Mouse (Mus musculus) right cerebral cortex, postnatal 4 days (tissue): ENCODE measurements around the gene Abhd4.

Source experiments
- DNase-seq: peaks from one replicate; pipeline ENCODE4 v3.0.0-alpha.2; 2022

Gene Abhd4

DNA sequence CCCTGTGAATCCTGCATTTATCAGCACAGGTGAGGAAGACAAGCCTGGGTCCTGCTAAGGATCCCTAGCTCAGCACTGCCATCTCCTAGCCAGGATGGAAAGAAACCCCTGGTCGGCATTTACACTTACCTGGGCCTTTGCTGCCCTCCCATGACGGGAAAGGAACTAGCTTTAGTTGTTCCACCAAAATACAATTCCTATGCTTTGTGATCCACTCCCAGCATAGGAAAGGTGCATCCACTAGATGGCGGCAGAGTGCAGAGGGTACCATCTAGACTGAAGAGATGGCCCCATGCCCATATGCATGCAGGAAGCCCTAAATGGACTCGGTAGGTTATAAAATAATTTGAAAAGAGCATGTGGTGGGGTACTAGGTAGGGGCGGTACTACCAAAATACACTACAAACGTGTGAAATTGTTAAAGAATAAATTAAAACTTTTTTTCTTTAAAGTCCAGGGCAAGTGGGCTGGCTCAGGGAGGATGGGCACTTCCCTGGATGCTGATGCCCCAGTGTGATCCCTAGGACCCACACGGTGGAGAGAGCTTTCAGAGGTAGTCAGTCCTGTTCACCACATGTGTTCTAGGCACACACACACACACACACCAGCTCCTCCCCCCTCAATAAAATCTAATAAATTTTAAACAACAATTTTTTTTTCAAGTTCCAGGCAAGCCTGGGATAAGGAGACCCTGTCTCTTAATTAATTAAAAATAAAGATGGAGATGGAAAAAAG lies 14.8 kb upstream of the Abhd4 start:
- DNase-seq, result peak; percentile 84

GRCm38 (mm10) chr14:54240542-54240941 lies 13.4 kb upstream of the Abhd4 start:
- no peak for DNase-seq

GRCm38 (mm10) chr14:54244183-54244582 lies 9.8 kb upstream of the Abhd4 start:
- no peak for DNase-seq

DNA sequence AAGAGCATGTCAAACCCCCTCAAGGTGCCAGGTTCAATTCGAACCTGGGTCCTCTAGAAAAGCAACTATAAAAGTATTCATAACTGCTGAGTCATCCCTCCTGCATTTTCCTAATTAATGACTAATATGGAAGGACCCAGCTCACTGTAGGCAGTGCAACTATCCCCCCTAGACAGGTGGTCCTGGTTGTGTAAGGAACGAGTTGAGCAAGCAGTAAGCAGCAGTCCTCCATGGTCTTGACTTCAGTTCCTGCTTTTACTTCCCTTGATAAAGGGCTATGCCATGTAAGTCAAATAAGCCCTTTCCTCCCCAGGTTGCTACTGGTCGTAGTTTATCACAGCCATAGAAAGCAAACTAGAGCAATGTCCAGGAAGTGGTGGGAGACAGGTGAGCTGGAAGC lies 7.8 kb upstream of the Abhd4 start:
- no peak for DNase-seq

- no peak for DNase-seq
Observed at GRCm38 (mm10) chr14:54249326-54249725, 4.7 kb upstream of the Abhd4 start.

DNA sequence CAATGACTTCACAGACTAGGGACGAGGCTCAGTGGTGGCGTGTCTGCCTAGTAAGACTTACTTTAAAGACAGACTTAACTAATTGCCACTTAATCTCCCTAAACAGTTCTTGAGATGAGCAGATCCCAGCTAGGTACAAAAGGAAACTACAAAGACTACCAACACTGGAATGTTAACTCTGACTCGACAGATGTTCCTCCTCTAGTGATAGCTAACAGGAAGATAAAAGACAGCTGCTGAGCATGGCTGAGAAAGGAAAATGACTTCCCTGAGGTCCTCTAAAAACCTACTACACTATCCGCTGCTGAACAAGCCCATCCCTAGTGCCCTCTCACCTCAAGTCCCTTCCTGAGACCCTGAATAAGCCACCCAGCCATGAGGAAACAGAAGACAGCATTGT lies 3.9 kb upstream of the Abhd4 start:
- no peak for DNase-seq

DNA sequence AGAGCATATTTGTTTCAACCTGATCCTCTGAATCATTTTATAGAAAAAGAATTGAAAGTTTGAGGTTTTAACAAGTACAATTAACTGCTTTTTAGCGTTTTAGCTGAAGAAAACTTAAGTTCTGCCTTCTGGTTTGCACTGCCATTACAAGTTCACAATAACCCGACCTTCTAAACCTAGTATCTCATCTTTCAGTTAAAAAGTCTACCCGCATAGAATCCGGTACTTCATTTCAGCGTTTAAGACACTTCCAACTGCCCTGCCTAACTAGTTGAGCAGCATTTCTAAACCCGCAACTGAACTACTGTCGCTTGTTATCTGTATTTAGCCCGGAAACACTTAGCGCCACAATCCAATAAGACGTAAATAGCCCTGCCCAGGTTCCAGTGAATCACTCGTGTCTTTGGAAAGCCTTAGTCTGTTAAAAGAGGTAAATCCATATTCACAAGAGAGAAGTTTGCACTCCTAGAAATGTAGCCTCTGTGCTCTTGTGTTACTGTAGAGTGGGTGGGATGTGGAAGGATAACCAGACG lies 748 bp downstream of the Abhd4 start:
- DNase-seq, result no peak

DNA sequence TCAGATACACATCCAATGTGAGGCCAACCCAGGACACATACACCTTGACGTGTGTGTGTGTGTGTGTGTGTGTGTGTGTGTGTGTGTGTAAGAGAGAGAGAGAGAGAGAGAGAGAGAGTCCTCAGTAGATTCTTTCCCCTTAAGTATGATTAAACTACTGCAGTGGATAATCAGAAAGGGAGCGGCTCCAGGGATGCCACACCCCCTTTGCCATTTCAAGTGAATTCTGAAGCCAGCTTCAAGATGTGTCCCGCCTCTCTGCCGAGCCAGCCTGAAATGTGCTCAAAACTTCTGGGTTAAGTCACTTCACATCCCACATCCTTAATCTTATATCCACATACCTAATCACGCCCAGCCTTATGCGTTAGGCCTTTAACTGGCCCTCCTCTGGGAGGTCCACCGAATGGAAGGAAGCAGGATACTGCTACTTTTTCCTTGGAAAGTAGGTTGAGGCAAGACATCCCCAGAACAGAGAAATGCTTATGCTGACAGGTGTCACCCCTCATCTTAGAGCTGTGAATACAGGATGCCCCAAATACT lies 4.2 kb downstream of the Abhd4 start:
- no peak for DNase-seq

DNA sequence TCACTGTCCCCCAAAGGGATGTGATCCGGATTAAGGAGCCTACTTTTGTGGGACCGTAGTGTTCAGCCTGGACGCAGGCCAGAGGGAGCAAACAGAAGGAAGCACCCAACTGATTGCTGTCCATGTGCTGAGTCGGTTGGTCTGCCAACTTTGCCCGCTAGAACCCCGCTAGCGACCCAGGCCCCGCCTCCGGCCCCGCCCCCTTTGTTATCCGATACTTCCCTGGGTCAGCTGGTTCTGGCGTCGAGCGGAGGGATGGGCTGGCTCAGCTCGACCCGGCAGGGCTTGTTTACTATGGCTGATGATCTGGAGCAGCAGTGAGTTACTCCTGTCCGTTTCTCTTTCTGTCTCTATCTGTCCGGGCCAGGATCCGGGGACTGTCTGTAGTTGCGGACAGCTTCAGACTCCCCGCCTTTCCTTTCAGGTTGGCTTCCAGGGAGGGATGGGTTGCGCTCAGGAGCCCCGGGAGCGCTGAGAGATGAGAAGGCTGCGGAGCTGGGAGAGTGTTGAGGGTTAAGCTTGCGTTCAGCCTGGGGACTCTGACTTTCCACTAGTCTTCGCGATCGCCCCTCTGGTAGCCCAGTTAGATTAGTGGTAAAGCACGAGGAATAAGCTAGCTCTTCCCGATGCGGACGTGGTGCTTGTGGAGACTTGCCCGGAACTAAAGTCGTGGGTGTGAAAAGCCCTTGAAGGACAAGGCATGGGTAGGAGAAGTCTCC lies 5.2 kb downstream of the Abhd4 start:
- DNase-seq, result peak; percentile 80

- no peak for DNase-seq
Observed at GRCm38 (mm10) chr14:54259722-54260085, 5.7 kb downstream of the Abhd4 start.

DNA sequence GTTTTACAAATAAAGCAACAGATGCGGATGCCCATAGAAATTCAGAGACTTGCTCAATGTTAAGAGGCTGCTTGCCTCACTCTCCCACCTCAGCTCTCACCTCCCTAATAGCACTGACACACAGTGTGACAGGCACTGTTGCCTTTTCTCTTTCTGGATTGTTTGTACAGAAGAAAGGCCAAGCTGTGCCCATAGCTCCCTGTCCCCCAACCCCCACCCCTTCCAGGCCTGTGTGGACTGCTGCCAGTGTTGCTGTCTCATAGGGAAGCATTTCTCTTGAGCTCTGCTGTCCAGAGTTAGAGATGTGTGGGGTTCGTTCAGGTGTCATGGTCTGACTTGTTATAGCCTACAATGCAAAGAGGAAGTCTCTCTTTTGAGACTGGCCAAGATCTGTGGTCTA lies 6.2 kb downstream of the Abhd4 start:
- no peak for DNase-seq

- no peak for DNase-seq
Observed at GRCm38 (mm10) chr14:54261386-54261785, 7.4 kb downstream of the Abhd4 start.

- no peak for DNase-seq
Observed at GRCm38 (mm10) chr14:54262622-54263021, 8.6 kb downstream of the Abhd4 start.

DNA sequence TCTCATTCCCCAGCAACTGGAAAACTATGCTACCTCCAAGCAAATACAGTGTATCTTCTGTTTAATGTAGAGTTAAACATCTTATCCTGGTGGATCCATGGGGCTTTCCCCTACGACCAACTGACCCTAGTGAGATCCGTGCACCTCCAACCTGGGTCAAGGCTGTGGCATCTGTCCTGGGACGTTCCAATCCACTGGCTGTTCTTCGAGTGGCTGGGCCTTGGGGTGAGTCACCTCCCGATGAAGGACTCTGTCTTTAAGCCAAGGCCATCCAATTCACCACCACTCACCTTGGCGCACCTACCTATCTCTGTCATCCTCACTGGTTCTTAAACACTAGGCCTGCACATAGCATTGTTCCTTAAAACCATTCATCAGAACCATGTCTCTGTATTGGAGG lies 9.1 kb downstream of the Abhd4 start:
- DNase-seq, result no peak

DNA sequence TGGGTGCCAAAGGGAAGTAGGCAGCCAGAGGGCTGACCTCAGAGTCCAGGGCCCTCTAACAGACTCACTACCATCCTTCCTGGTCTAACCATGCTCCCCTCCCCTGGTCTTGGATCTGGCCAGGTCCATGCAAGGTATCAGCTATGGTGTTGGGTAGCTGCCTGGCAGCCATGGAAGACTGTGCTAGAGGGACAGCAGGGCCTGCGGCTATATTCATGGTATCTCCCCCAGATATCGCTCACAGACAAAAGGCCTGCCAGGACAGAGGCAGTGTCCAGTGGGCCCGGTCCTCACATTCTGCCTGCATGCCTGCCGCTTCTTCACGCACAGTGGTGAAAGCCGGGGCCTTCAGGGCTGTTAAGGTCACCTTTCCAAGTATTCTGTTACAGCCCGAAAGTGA lies 10.2 kb downstream of the Abhd4 start:
- DNase-seq, result no peak

GRCm38 (mm10) chr14:54265093-54265492 lies 11.1 kb downstream of the Abhd4 start:
- no peak for DNase-seq

DNA sequence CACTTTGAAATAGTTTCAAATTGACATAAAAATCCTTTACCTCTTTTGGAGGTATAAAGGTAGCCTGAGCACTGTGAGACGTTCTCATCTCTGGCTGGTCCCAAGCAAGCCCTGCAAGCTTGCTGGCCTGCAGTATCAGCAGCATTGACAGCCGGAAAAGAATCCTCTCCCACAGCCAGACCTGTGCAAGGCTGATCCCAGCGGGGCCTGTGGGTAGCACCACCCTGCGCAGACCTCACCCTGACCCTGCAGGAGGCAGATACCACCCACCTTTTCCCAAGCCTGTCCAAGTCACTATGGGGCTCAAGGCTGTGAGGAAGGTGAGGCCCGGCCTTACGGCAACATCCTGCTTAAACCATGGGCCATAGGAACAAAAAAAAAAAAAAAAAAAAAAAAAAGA lies 12.0 kb downstream of the Abhd4 start:
- DNase-seq, result no peak

DNA sequence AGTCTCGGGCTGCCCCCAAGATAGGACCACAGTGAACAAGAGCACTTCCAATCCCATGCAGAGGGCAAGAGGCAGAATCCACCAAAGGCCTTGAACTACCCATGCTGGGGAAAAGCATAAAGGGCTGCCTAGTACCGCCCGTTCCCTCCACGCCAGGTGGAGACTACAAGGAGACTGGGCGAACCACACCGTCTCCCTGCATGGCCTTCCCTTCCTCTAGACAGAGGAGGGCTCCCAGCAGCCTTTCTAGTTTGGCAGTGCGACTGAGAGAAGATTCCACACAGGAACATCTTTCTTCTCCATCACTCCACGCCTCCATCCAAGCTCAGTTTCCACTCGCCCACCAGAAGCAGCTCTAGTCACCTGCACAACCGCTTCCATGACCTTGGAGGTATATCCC lies 14.0 kb downstream of the Abhd4 start:
- no peak for DNase-seq

DNA sequence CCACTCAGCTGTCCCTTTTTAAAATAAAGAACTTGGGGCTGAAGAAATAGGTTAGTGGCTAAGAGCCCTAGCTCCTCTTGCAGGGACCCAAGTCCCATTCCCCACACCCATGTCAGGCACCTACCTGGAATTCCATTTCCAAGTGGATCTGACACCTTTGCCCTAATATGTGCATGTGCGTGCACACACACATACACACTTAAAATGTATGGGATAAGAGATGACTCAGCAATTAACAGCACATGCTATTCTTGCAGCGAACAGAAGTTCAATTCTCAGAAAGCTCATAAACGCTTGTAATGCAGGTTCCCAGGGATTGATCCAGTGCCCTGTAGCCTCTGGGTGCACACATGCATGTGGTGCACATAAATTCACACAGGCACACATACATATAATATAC lies 15.6 kb downstream of the Abhd4 start:
- no peak for DNase-seq

DNA sequence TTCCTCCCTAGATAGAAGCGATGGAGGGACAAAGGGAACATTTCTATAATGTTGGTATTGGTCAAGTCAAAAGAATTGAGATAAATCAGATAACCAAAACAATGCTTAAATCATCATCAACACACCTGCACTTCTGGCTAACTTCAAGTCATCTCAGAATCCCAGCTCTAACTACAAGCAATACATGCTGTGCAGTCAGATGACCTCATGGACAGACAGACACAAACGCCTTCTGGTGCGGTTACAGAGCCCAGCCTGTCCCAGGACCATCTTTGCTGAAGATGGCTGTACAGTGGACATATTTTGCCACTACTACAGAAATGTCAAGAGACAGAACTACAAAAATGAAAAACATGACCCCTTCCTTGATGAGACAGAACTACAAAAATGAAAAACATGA lies 16.4 kb downstream of the Abhd4 start:
- no peak for DNase-seq

DNA sequence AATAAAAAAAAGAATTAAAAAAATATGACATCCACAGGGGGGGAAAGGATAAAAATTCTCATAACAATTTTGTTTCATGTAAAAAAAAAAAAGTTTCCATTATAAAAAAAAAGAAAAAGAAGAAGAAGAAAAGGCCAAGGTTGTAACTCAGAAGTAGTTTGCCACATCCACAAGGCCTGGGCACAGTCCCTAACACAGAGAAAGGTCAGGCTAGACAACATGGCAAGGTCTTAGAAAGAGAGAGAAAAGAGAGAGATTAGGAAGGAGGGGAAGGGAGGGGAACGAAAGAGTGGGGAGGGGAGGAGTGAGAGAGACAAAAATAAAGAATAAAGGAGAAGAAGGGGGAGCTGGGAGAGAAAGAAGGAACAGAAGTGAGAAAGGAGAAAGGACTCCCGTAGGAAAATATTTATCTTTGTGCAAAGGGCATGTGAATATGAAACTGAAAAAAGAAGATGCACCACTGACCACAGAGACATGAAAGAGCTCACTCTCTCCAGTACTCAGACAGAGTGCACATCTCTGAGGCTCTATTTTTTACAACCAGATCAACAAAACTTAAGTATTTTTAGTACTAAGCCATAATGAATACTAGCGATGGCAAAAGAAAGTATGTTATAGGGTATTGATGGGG lies 18.1 kb downstream of the Abhd4 start:
- no peak for DNase-seq

- DNase-seq, result no peak
Observed at GRCm38 (mm10) chr14:54272696-54273095, 18.7 kb downstream of the Abhd4 start.

DNA sequence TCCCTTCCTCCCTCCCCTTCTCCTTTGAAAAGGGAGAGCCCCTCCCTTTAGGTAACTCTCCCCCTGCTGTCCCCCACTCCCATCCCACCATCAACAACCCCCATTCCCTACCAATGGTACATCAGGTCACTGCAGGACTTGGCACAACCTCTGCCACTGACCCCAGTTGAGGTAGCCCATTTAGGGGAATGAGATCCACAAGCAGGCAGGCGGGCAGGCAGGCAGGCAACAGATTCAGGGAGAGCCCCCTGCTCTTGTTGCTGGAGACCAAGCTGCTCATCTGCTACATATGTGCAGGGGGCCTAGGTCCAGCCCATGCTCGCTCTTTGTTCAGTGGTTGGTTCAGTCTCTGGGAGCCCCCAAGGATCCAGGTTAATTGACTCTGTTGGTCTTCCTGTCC lies 22.5 kb downstream of the Abhd4 start:
- DNase-seq, result no peak

GRCm38 (mm10) chr14:54284839-54285238 lies 30.9 kb downstream of the Abhd4 start, which contains the start of gene Olfr49:
Gene Olfr49, minus strand, starts transcription at chr14:54284939.
- DNase-seq, result no peak
